Mouse (Mus musculus) left cerebral cortex, adult 8-10 months (tissue): ENCODE data around the gene Dnaja3. TPM values are rescaled to one million over a fixed set of nuclear protein-coding genes. Genes with fewer than 3 reads are reported as not detected.
"Not testable (repeated sequence)": the region's sequence is repeated elsewhere in the genome, so short reads cannot be mapped to it uniquely, and the experiment has no call there.

Source experiments
- DNase-seq, 2 experiments: peaks; one replicate each; pipeline ENCODE4 v3.0.0; 2022; ENCODE audit warnings: low spot score in 2 of 2
- total RNA-seq, 4 experiments: library from RNA; stranded (reverse); gene quantifications; 2 replicates each; pipeline ENCODE4 v1.2.4; 2022

Gene Dnaja3
- total RNA-seq, 4 experiments from 2014 or later = 63.0 to 66.1 (median 65.1) TPM

GRCm38 (mm10) chr16:4718753-4719518 is 79.1 kb downstream of the Dnaja3 start, which contains the start of gene Nmral1:
Gene Nmral1 (minus strand): TSS chr16:4719356.
- DNase-seq = peak; percentile 55 to 56

- DNase-seq = no peak
Observed at GRCm38 (mm10) chr16:4722128-4722914, 82.5 kb downstream of the Dnaja3 start.

- DNase-seq = no peak
Observed at GRCm38 (mm10) chr16:4722915-4723209, 83.1 kb downstream of the Dnaja3 start.

- DNase-seq = no peak
Observed at GRCm38 (mm10) chr16:4725266-4725665, 85.5 kb downstream of the Dnaja3 start.

GRCm38 (mm10) chr16:4725780-4726527 is 86.2 kb downstream of the Dnaja3 start, which contains the start of gene Hmox2:
Gene Hmox2 (plus strand): TSS chr16:4726361.
- peak; percentile 87 to 88 for DNase-seq

GRCm38 (mm10) chr16:4726528-4727128 is 86.8 kb downstream of the Dnaja3 start:
- DNase-seq = peak; percentile 21 to 22

- DNase-seq = no peak
Observed at GRCm38 (mm10) chr16:4727526-4727925, 87.7 kb downstream of the Dnaja3 start.

GRCm38 (mm10) chr16:4727963-4728362 is 88.2 kb downstream of the Dnaja3 start:
- no peak for DNase-seq

- DNase-seq = no peak
Observed at GRCm38 (mm10) chr16:4730776-4731358, 91.1 kb downstream of the Dnaja3 start.

GRCm38 (mm10) chr16:4736262-4736661 is 96.5 kb downstream of the Dnaja3 start:
- no peak for DNase-seq

GRCm38 (mm10) chr16:4739994-4740393 is 100.2 kb downstream of the Dnaja3 start:
- no peak for DNase-seq

GRCm38 (mm10) chr16:4742186-4742585 is 102.4 kb downstream of the Dnaja3 start:
- no peak for DNase-seq

- no peak for DNase-seq
Observed at GRCm38 (mm10) chr16:4752155-4752554, 112.4 kb downstream of the Dnaja3 start.

GRCm38 (mm10) chr16:4754045-4754444 is 114.3 kb downstream of the Dnaja3 start:
- DNase-seq = no peak

- DNase-seq = not testable (repeated sequence)
Observed at GRCm38 (mm10) chr16:4756660-4757335, 117.0 kb downstream of the Dnaja3 start.

Other genes with a start within 250 kb of the Dnaja3 start
- 10 to 100 TPM; 65.7 to 71.7 (median 69.8) TPM for gene Adcy9, start 219.5 kb upstream of the Dnaja3 start, total RNA-seq
- 1 to 10 TPM; 3.6 to 7.4 (median 5.1) TPM for gene Srl, start 98.2 kb upstream of the Dnaja3 start, total RNA-seq
- gene Tfap4, start 80.1 kb upstream of the Dnaja3 start, total RNA-seq = 1 to 10 TPM; 5.5 to 8.1 (median 6.9) TPM
- 10 to 100 TPM; 11.1 to 20.7 (median 16.6) TPM for gene Glis2, start 45.3 kb upstream of the Dnaja3 start, total RNA-seq
- 10 to 100 TPM; 79.9 to 99.6 (median 92.2) TPM for gene Pam16, start 15.0 kb upstream of the Dnaja3 start, total RNA-seq
- gene Vasn, start within 50 bp of the Dnaja3 start, total RNA-seq = 10 to 100 TPM in 2 of 4 experiments, 1 to 10 TPM in 2; 8.5 to 10.4 (median 9.9) TPM
- 10 to 100 TPM; 88.7 to 98.8 (median 95.6) TPM for gene Coro7, start 39.8 kb downstream of the Dnaja3 start, total RNA-seq
- gene Nmral1, start 79.4 kb downstream of the Dnaja3 start, total RNA-seq = 10 to 100 TPM; 15.8 to 18.9 (median 17.4) TPM
- 10 to 100 TPM; 91.8 to 98.0 (median 93.1) TPM for gene Hmox2, start 86.4 kb downstream of the Dnaja3 start, total RNA-seq
- 100 to 1,000 TPM; 195 to 206 (median 203) TPM for gene Cdip1, start 150.3 kb downstream of the Dnaja3 start, total RNA-seq
- not detected for gene 4930562C15Rik, start 195.4 kb downstream of the Dnaja3 start, total RNA-seq
- gene Ubald1, start 240.3 kb downstream of the Dnaja3 start, total RNA-seq = 10 to 100 TPM; 74.5 to 92.0 (median 80.8) TPM
- gene Mgrn1, start 246.3 kb downstream of the Dnaja3 start, total RNA-seq = 100 to 1,000 TPM; 210 to 220 (median 214) TPM